Mouse (Mus musculus) frontal cortex, adult (tissue): ENCODE data around the gene Gemin7.
"Not testable (repeated sequence)": the region's sequence is repeated elsewhere in the genome, so short reads cannot be mapped to it uniquely, and the experiment has no call there.

ENCODE experiments used
- ATAC-seq: cut with Nextera tagmentation; 2 replicates; pipeline ENCODE4 v1.9.2; 2017; ENCODE audit warnings: mild to moderate bottlenecking, moderate library complexity, mixed read lengths; ENCODE audit not compliant: low TSS enrichment

Gemin7 gene

GRCm38 (mm10) chr7:19577141-19577852 is at the start of gene Gemin7, which contains the start of gene Zfp296:
Gene Gemin7 (minus strand): TSS chr7:19577595.
Gene Zfp296 (plus strand): TSS chr7:19577287.
- ATAC-seq = peak; percentile 20; the same call in 1 of the 2 replicates

- ATAC-seq = no peak
Observed at GRCm38 (mm10) chr7:19623433-19623832, 46.0 kb upstream of the Gemin7 start.

- ATAC-seq = no peak
Observed at GRCm38 (mm10) chr7:19622241-19622640, 44.8 kb upstream of the Gemin7 start.

GRCm38 (mm10) chr7:19620811-19621210 is 43.4 kb upstream of the Gemin7 start:
- ATAC-seq = peak; percentile 79

GRCm38 (mm10) chr7:19619004-19619801 is 41.8 kb upstream of the Gemin7 start:
- peak; percentile 82 for ATAC-seq

GRCm38 (mm10) chr7:19615036-19615577 is 37.7 kb upstream of the Gemin7 start:
- ATAC-seq = no peak

GRCm38 (mm10) chr7:19610969-19611368 is 33.6 kb upstream of the Gemin7 start:
- no peak for ATAC-seq

GRCm38 (mm10) chr7:19609641-19610332 is 32.4 kb upstream of the Gemin7 start:
- ATAC-seq = no peak

- no peak for ATAC-seq
Observed at GRCm38 (mm10) chr7:19607291-19607690, 29.9 kb upstream of the Gemin7 start.

GRCm38 (mm10) chr7:19604606-19605214 is 27.3 kb upstream of the Gemin7 start:
- ATAC-seq = not testable (repeated sequence)

- peak; percentile 96 for ATAC-seq
Observed at GRCm38 (mm10) chr7:19603849-19604605, 26.6 kb upstream of the Gemin7 start, which contains the start of gene Clasrp. Gene Clasrp (minus strand): TSS chr7:19604486.

GRCm38 (mm10) chr7:19603055-19603454 is 25.7 kb upstream of the Gemin7 start:
- no peak for ATAC-seq

- ATAC-seq = peak; percentile 58
Observed at GRCm38 (mm10) chr7:19600562-19600961, 23.2 kb upstream of the Gemin7 start.

GRCm38 (mm10) chr7:19593061-19593730 is 15.8 kb upstream of the Gemin7 start:
- ATAC-seq = no peak

GRCm38 (mm10) chr7:19589917-19590316 is 12.5 kb upstream of the Gemin7 start:
- peak; percentile 72 for ATAC-seq

- no peak for ATAC-seq
Observed at GRCm38 (mm10) chr7:19589207-19589606, 11.8 kb upstream of the Gemin7 start.

GRCm38 (mm10) chr7:19586269-19586668 is 8.9 kb upstream of the Gemin7 start:
- ATAC-seq = no peak

- no peak for ATAC-seq
Observed at GRCm38 (mm10) chr7:19580634-19581033, 3.2 kb upstream of the Gemin7 start.

- ATAC-seq = no peak
Observed at GRCm38 (mm10) chr7:19579751-19580150, 2.4 kb upstream of the Gemin7 start.

- ATAC-seq = no peak
Observed at GRCm38 (mm10) chr7:19578436-19578835, 1.0 kb upstream of the Gemin7 start.
